Mouse (Mus musculus) layer of hippocampus, adult 2 months (tissue): Measurements from ENCODE around the gene Chd4. TPM values are rescaled to one million over a fixed set of nuclear protein-coding genes. Genes with fewer than 3 reads are reported as not detected.
A peak's percentile ranks its signal among the peaks of the same experiment; 100 is the strongest.
"Not testable (repeated sequence)": the region's sequence is repeated elsewhere in the genome, so short reads cannot be mapped to it uniquely, and the experiment has no call there.

Experiments
- DNase-seq, 2 experiments: peaks; one replicate each; pipeline ENCODE4 v3.0.0; 2022; ENCODE audit warnings: low spot score in 2 of 2
- H3K27ac ChIP-seq: fragments of 200-600 bp; 2 replicates; pipeline ENCODE4 v1.8.1; 2022
- H3K4me3 ChIP-seq: fragments of 200-600 bp; 2 replicates; pipeline ENCODE4 v1.8.1; 2022; ENCODE audit warnings: mild to moderate bottlenecking
- CTCF ChIP-seq: fragments of 200-600 bp; conservative IDR thresholded peaks from 2 replicates; pipeline ENCODE4 v1.8.1; 2022; ENCODE audit warnings: antibody characterized with exemption, mild to moderate bottlenecking, moderate library complexity
- total RNA-seq, 2 experiments: library from RNA; stranded (reverse); gene quantifications; 2 replicates each; pipeline ENCODE4 v1.2.3; 2021

The Chd4 gene
- total RNA-seq, 2 experiments from 2014 or later = 176 to 185 TPM

DNA sequence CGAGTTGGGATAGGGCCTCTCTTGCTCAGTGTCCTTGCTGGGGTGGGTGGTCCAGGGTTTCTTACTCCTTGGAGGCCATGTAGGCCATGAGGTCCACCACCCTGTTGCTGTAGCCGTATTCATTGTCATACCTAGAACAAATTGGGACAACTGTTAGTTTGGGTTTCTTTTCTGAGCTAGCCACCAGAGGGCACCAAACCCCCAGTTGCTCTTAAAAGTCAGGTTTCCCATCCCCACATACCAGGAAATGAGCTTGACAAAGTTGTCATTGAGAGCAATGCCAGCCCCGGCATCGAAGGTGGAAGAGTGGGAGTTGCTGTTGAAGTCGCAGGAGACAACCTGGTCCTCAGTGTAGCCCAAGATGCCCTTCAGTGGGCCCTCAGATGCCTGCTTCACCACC, 66.2 kb downstream of the Chd4 start:
- H3K4me3 ChIP-seq, H3K27ac ChIP-seq: not testable (repeated sequence)
- DNase-seq = peak in 1 of 2 experiments; percentile 79
- peak; percentile 73 for TF ChIP-seq CTCF

DNA sequence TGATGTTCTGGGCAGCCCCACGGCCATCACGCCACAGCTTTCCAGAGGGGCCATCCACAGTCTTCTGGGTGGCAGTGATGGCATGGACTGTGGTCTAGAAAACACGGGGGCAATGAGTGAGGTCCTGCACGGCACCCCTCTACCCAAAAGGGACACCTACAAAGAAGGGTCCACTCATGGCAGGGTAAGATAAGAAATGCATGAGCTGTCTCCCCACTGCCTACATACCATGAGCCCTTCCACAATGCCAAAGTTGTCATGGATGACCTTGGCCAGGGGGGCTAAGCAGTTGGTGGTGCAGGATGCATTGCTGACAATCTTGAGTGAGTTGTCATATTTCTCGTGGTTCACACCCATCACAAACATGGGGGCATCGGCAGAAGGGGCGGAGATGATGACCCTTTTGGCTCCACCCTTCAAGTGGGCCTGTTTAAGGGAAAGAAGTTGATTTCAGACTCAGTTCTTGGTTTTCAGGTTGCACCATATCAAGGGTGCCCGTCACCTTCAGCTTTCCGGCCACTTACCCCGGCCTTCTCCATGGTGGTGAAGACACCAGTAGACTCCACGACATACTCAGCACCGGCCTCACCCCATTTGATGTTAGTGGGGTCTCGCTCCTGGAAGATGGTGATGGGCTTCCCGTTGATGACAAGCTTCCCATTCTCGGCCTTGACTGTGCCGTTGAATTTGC, 67.0 kb downstream of the Chd4 start:
- peak overlapping the region; percentile 46; the same call in 1 of the 2 replicates for H3K27ac ChIP-seq
- H3K4me3 ChIP-seq = peak overlapping the region; percentile 26; the same call in 1 of the 2 replicates
- DNase-seq = not testable (repeated sequence)

GRCm38 (mm10) chr6:125163801-125164657, 68.2 kb downstream of the Chd4 start:
- no peak for TF ChIP-seq CTCF
- Histone ChIP-seq H3K4me3 (peak overlapping the region; percentile 99), H3K27ac (peak overlapping the region; percentile 98)
- DNase-seq = peak; percentile 39 to 58

GRCm38 (mm10) chr6:125164672-125165327, 69.0 kb downstream of the Chd4 start:
- peak in 1 of 2 experiments; percentile 57 for DNase-seq
- Histone ChIP-seq H3K4me3 (peak overlapping the region; percentile 99), H3K27ac (peak overlapping the region; percentile 98)
- no peak for TF ChIP-seq CTCF

- DNase-seq = peak; percentile 97 to 98
- H3K4me3 ChIP-seq = peak overlapping the region; percentile 99
- peak overlapping the region; percentile 98 for H3K27ac ChIP-seq
- TF ChIP-seq CTCF = no peak
These were observed 69.6 kb downstream of the Chd4 start for GRCm38 (mm10) chr6:125165328-125165891.

DNA sequence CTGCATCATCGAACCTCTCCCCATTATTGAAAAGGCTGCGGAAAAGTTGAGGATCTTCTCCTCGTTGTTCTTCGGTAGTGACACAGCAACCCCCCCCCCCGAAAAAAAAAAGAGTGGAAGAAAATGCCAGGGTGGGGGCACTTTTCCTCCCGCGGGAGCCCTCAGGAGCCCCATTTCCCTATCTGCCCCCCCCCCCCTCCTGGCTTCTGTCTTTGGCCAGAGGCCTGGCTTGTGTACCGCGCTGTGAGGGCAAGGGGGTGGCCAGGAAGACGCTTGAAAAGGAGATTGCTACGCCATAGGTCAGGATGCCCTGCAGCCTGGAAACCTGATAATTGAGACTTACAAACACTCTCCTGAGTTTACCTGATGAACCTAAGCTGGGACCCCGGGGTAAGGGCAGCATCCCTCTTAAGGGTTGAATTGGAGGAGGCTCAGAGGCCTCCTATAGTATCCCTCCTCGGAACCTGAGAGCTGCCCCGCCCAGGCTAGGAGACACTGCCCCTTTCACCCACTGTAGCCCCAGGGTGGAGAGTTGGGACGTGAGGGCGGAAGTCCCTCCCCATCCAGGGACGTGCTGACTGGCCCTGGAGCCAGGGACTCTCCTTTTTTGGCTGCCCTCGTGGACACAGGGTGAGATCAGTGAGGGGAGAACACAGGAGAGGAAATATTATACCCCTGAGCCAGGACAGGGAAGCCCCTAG, 70.4 kb downstream of the Chd4 start, which contains the start of gene Gapdh:
Gene Gapdh, minus strand, starts transcription at position 417 of the 701 bp plus-strand sequence.
- DNase-seq = no peak
- H3K27ac ChIP-seq = peak within 1 kb of the TSS; percentile 98
- TF ChIP-seq CTCF = no peak
- peak within 1 kb of the TSS; percentile 99 for H3K4me3 ChIP-seq

DNA sequence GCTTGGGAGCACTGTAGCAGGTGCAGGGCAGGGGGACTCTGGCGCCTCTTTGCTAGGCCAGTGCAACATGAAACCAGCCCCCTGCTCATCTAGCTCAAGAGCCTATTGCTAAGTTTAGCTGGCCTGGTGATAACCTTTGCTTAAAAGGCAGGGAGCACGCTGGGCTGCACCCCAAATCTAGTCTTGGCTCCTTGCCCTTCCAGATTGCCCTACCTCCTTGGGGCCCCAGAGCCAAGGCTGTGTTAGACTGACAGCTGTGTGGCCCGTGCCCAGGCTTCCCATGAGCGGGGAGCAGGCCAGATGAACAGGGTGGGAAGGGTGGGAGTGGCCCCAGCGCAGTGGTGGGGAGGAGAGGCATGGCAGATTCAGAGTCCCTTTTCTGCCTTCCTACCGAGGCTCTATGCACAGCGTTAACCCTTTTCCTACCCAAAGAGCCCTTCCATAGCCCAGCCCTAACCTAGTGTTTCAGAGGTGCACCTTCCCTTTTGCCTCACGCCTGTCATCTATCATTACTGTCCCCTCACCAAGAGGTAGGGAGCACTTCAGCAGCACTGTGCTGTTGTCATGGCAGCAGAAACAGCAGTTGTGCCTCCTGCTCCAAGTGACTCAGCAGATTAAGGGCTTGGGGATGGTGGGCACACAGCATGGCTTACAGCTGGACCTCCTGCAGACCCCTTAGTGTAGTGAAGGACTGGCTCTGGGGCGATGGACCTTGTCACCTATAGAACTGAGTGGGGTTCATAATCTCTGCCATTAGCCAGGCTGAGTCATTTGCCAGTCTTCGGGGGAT, 71.3 kb downstream of the Chd4 start:
- Histone ChIP-seq H3K4me3 (peak overlapping the region; percentile 99), H3K27ac (peak overlapping the region; percentile 98)
- no peak for TF ChIP-seq CTCF
- peak; percentile 49 to 67 for DNase-seq

DNA sequence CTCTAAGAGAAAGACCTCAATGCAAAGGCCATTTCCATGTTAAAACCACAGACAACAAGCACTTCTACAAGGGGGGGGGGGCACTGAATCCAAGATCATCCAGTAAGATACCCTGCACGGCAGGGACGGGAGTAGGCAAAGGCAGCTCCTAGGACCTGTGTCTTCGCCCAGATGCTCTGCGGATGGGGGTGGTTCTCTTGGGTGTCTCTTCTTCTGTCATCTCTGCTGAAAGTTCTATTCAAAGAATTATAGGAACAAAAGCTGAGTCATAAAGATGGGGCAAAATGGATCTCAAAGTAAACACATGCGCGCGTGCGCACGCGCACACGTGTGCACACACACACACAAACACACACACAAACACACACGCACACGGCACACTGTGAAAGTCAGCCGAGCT, 72.3 kb downstream of the Chd4 start:
- DNase-seq = no peak
- Histone ChIP-seq H3K4me3 (no peak overlapping the region), H3K27ac (peak overlapping the region; percentile 98)
- no peak for TF ChIP-seq CTCF

DNA sequence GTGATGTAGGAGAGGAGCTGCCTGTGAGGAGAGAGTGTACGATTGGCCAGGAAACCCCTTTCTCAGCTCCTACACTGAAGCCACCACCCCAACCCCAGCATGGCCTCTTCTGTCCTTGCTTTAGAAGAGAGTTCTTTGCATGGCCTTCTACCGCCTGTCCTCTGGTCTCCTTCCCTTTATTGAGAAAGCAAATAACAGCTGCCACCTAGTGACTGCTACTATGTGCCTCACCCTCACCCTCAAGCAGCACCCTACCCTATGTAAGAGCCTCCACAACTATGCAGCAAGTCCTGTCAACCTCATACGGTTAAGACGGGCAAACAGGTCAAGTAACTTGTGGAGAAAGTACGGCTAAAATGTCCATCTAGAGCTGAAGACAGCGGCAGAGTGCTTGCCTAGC, 74.4 kb downstream of the Chd4 start:
- Histone ChIP-seq H3K27ac (no peak overlapping the region), H3K4me3 (no peak overlapping the region)
- no peak for DNase-seq
- TF ChIP-seq CTCF = peak; percentile 62

DNA sequence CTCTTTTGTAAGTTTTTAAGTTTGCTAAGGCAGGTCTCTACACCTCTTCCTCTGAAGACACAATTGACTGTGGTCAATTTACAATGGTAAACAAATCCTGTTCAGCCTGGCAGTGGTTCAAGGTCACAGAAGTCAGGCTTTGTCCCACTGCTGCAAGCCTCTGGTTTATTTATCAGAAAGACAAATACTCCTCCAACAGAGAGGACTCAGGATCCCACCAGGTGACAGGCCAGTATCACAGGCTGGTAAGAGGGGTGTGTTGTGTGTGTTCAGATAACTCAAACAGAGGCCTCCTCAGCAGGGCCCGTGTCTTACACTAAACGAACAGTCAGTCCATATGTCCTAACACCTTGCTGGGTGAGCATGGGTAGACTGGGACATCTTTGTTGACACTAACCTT, 76.7 kb downstream of the Chd4 start:
- DNase-seq = no peak
- no peak for TF ChIP-seq CTCF
- no peak overlapping the region for H3K4me3 ChIP-seq
- H3K27ac ChIP-seq = no peak overlapping the region

DNA sequence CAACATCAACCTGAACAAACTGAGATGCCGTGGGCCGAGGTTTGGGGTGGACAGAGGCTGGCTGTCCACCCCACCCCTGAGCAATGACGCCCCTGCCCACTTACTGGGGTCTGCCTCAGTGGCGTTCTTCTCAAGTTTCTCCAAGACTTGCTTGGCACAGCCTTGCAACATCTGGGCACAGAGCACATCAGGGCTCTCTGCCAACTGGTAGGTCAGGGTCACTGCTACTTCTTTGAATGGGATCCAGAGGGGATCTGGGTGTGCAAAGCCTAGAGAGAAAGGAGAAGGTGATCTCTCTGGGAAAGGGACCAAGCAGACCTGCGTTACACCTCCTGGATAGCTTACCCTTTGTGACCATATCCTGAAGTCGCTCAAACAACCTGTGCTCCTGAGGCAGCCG, 77.5 kb downstream of the Chd4 start:
- no peak for TF ChIP-seq CTCF

More for the DNA sequence above, 77.5 kb downstream of the Chd4 start:
- Histone ChIP-seq H3K4me3 (no peak overlapping the region), H3K27ac (no peak overlapping the region)
- DNase-seq = no peak
